Mouse (Mus musculus) embryonic facial prominence, embryonic 14.5 days (tissue): ENCODE results near the gene Sh3gl1. TPM values are rescaled to one million over a fixed set of nuclear protein-coding genes. Genes with fewer than 3 reads are reported as not detected.

ENCODE experiments used
- ATAC-seq: fragments of 200-750 bp; cut with Nextera tagmentation; 2 replicates; pipeline ENCODE4 v1.8.0; 2017; ENCODE audit warnings: low read depth, moderate number of reproducible peaks, moderate TSS enrichment
- DNase-seq: peaks from one replicate; pipeline ENCODE4 v3.0.0-alpha.2; 2015; ENCODE audit warnings: low spot score
- H3K27ac ChIP-seq: fragments of 300-500 bp; sonication (generic); replicated peaks from 2 replicates; pipeline ENCODE4 v1.5.1; 2014; ENCODE audit warnings: low read depth, mild to moderate bottlenecking, low read length, moderate library complexity
- H3K27me3 ChIP-seq: fragments of 300-500 bp; sonication (generic); replicated peaks from 2 replicates; pipeline ENCODE4 v1.6.1; 2014; ENCODE audit warnings: low read length; ENCODE audit not compliant: control insufficient read depth, insufficient read depth
- H3K36me3 ChIP-seq: fragments of 300-500 bp; sonication (generic); 2 replicates; pipeline ENCODE4 v1.6.1; 2014; ENCODE audit warnings: low read length, mixed read lengths; ENCODE audit not compliant: control insufficient read depth, insufficient read depth
- H3K4me1 ChIP-seq: fragments of 300-500 bp; sonication (generic); 2 replicates; pipeline ENCODE4 v1.6.1; 2014; ENCODE audit warnings: antibody characterized with exemption, low read length; ENCODE audit not compliant: control insufficient read depth, insufficient read depth
- H3K4me2 ChIP-seq: fragments of 300-500 bp; sonication (generic); 2 replicates; pipeline ENCODE4 v1.6.1; 2014; ENCODE audit warnings: low read depth, mild to moderate bottlenecking, low read length, moderate library complexity, mixed read lengths
- H3K4me3 ChIP-seq: fragments of 300-500 bp; sonication (generic); 2 replicates; pipeline ENCODE4 v1.5.1; 2014; ENCODE audit warnings: low read depth, mild to moderate bottlenecking, low read length
- H3K9ac ChIP-seq: fragments of 300-500 bp; sonication (generic); 2 replicates; pipeline ENCODE4 v1.6.1; 2014; ENCODE audit warnings: low read depth, mild to moderate bottlenecking, low read length, moderate library complexity, mixed read lengths
- H3K9me3 ChIP-seq: fragments of 300-500 bp; sonication (generic); 2 replicates; pipeline ENCODE4 v1.6.1; 2016; ENCODE audit warnings: low read length; ENCODE audit not compliant: control insufficient read depth
- WGBS: fragments of 180-500 bp; shearing (Covaris S2); extraction: QIAGEN DNeasy Blood & Tissue Kit; methylation state at CpG from one replicate; pipeline ENCODE4 v1.1.7; 2014; 5-methylcytosine and 5-hydroxymethylcytosine counted together
- polyA plus RNA-seq: library from polyadenylated mRNA; unstranded; fragments of >200 nt; fragmentation: Nextera tagmentation; extraction: Ambion mirVana; gene quantifications from 2 replicates; pipeline ENCODE4 v1.2.1, GENCODE M21; 2014

Sh3gl1 gene
- polyA plus RNA-seq, 1 experiment from 2014 or later: 156 TPM

- Histone ChIP-seq H3K4me2 (no peak overlapping the region), H3K4me3 (no peak overlapping the region), H3K4me1 (no peaks in the 10 kb centered on the region), H3K9ac (no peak overlapping the region), H3K9me3 (no peaks in the 10 kb centered on the region), H3K36me3 (peaks cover 22% of the 10 kb centered on the region; the same call in 1 of the 2 replicates), H3K27me3 (no peaks in the 10 kb centered on the region), H3K27ac (no peak overlapping the region)
- WGBS: 95% methylated on average over 5 of the region's 5 CpGs
- no peak for DNase-seq
- no peak for ATAC-seq
These were observed 8.5 kb downstream of the Sh3gl1 start for GRCm38 (mm10) chr17:56027801-56028441.

DNA sequence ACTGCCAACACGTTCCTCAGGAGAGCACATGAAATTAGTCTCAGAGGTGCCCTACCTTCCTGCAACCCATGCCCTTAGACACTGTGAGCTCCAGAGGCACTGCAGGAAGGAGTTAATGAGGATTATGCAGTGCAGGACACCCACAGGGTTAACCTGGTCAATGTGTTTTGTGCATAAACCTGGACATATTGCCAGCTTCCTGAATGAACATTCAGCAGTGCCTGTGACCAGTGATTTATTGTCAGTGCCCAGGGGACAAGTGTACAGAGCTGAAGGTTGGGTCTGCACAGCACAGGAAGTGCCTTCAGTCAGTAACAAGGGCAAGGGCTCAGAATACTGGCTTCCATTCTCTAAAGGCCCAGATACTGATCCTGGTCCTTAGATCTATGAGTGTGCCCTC, 9.6 kb downstream of the Sh3gl1 start:
- H3K9ac ChIP-seq: no peak overlapping the region
- no peaks in the 10 kb centered on the region for H3K27me3 ChIP-seq
- no peaks in the 10 kb centered on the region for H3K4me1 ChIP-seq
- DNase-seq: no peak
- no peak for ATAC-seq
- no peak overlapping the region for H3K27ac ChIP-seq
- H3K36me3 ChIP-seq: peaks cover 19% of the 10 kb centered on the region; the same call in 1 of the 2 replicates
- H3K4me2 ChIP-seq: no peak overlapping the region
- 67% methylated on average over 1 of the region's 1 CpGs for WGBS
- H3K4me3 ChIP-seq: no peak overlapping the region
- no peaks in the 10 kb centered on the region for H3K9me3 ChIP-seq

DNA sequence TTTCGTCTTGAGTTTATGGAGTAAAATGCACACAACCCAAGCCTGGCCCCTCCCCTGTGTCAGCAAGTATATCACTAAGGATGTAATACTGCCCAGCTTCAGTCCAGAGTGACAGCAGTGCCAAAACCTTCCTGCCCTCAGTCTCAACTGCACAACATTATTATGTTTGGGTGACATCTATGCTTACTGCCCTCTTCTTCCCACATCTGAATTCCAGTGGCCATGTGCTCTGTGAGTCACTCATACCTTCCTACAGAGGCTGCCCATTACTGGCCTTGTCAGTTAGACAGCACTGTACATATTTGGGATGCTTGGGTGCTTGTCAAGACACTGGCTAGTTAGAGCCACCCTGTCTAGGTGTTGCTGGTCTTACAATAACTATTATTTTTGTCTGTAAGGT, 10.1 kb downstream of the Sh3gl1 start:
- no peak overlapping the region for H3K27ac ChIP-seq
- DNase-seq (no peak), ATAC-seq (no peak)
- WGBS: 92% methylated on average over 1 of the region's 1 CpGs
- no peaks in the 10 kb centered on the region for H3K4me1 ChIP-seq
- H3K9ac ChIP-seq: no peak overlapping the region
- no peak overlapping the region for H3K4me2 ChIP-seq
- H3K9me3 ChIP-seq: no peaks in the 10 kb centered on the region
- H3K4me3 ChIP-seq: no peak overlapping the region
- H3K36me3 ChIP-seq: peaks cover 17% of the 10 kb centered on the region; the same call in 1 of the 2 replicates
- H3K27me3 ChIP-seq: no peaks in the 10 kb centered on the region

GRCm38 (mm10) chr17:56024931-56025330, 11.5 kb downstream of the Sh3gl1 start:
- no peak overlapping the region for H3K4me2 ChIP-seq
- H3K36me3 ChIP-seq: peaks cover 9% of the 10 kb centered on the region; the same call in 1 of the 2 replicates
- H3K27ac ChIP-seq: no peak overlapping the region
- DNase-seq (no peak), ATAC-seq (no peak)
- WGBS: 79% methylated on average over 5 of the region's 5 CpGs
- H3K4me3 ChIP-seq: no peak overlapping the region
- H3K9me3 ChIP-seq: no peaks in the 10 kb centered on the region
- no peaks in the 10 kb centered on the region for H3K27me3 ChIP-seq
- no peak overlapping the region for H3K9ac ChIP-seq
- H3K4me1 ChIP-seq: no peaks in the 10 kb centered on the region

DNA sequence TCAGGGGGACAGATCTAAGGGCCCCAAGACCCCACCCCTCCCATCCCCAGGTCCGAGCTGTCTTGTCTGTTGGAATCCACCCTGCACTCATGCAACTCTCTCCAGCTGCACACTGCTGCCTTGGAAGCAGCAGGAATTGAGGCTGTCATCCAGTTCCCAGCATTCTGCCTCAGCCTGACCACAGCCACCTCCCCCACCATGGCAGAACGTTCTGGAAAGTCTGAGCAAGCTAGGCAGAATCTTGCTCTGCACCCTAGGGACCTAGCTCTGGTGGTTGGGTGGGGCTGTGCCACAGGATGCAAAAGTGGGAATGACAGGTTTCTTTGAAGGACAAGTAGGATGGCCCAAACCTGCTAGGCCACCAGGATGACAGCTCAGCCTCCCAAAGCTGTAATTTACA, 12.0 kb downstream of the Sh3gl1 start:
- DNase-seq (no peak), ATAC-seq (no peak)
- Histone ChIP-seq H3K4me2 (no peak overlapping the region), H3K9ac (no peak overlapping the region), H3K4me1 (no peaks in the 10 kb centered on the region), H3K36me3 (peaks cover 11% of the 10 kb centered on the region; the same call in 1 of the 2 replicates), H3K9me3 (no peaks in the 10 kb centered on the region), H3K27me3 (no peaks in the 10 kb centered on the region), H3K4me3 (no peak overlapping the region), H3K27ac (no peak overlapping the region)
- 61% methylated on average over 2 of the region's 2 CpGs for WGBS

- H3K27me3 ChIP-seq: no peaks in the 10 kb centered on the region
- H3K4me1 ChIP-seq: no peaks in the 10 kb centered on the region
- H3K9me3 ChIP-seq: no peaks in the 10 kb centered on the region
- no peak overlapping the region for H3K4me3 ChIP-seq
- DNase-seq (no peak), ATAC-seq (no peak)
- WGBS: 70% methylated on average over 5 of the region's 5 CpGs
- peaks cover 17% of the 10 kb centered on the region for H3K36me3 ChIP-seq
- H3K9ac ChIP-seq: no peak overlapping the region
- H3K27ac ChIP-seq: no peak overlapping the region
- H3K4me2 ChIP-seq: no peak overlapping the region
These were observed 13.0 kb downstream of the Sh3gl1 start for GRCm38 (mm10) chr17:56023386-56023785.

- Histone ChIP-seq H3K36me3 (peaks cover 22% of the 10 kb centered on the region), H3K9me3 (no peaks in the 10 kb centered on the region)
- 82% methylated on average over 4 of the region's 4 CpGs for WGBS
These were observed 13.5 kb downstream of the Sh3gl1 start for GRCm38 (mm10) chr17:56022989-56023290.

DNA sequence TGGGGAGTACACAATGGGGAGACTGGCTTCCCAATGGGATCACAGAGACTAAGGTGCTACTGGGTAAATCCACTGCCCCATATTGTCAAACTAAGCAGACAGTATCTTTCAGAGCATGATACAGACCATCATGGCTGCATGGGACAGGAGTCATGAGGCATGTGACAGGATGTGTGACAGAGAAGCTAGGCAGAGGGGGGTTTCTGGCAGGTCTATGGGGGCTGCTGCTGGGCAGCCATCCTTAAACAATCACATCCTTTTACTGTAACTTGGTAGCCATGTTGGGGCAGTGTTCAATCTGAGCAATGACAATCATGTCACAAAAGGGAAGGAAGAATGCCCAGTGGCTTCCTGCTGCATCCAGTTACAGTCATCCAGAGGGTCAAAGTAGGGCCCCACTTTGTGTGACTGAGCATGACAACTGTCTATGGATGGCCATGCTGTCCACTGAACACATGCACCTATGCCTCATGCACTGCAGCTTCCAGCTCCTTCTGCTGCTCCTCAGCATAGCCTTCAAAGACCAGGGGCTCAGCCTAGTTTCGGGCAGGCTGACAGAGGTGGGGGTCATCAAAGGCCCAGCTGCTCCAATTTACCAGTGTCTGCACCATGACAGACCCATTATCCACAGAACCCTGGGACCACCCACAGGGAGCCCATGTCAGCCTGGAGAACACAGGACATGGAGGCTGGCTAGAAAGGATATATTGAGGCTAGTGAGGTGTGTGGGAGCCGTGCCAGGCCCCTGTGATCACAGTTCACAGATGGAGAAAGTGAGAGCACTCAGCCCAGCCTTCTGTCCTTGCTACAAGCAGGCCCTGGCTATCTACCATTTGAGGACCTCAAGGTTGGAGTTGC, 14.1 kb downstream of the Sh3gl1 start:
- no peaks in the 10 kb centered on the region for H3K9me3 ChIP-seq
- no peak overlapping the region for H3K27ac ChIP-seq
- H3K27me3 ChIP-seq: no peaks in the 10 kb centered on the region
- no peak overlapping the region for H3K9ac ChIP-seq
- H3K4me3 ChIP-seq: no peak overlapping the region
- H3K36me3 ChIP-seq: peaks cover 27% of the 10 kb centered on the region
- DNase-seq: no peak
- no peak overlapping the region for H3K4me2 ChIP-seq
- no peak for ATAC-seq
- 57% methylated on average over 2 of the region's 2 CpGs for WGBS
- H3K4me1 ChIP-seq: no peaks in the 10 kb centered on the region

More at GRCm38 (mm10) chr17:56022989-56023290, 13.5 kb downstream of the Sh3gl1 start:
- Histone ChIP-seq H3K4me3 (no peak overlapping the region), H3K4me2 (no peak overlapping the region), H3K9ac (no peak overlapping the region), H3K27me3 (no peaks in the 10 kb centered on the region), H3K27ac (no peak overlapping the region), H3K4me1 (no peaks in the 10 kb centered on the region)
- DNase-seq (no peak), ATAC-seq (no peak)
